ENCODE assay signal across 12 mouse cellular contexts in genomic region chr5:26945169-26945920, GRCm38 (mm10).
DNase-seq lines count a peak whose midpoint lies in the region; ATAC-seq lines count a peak whose summit lies in the region.
"Had no signal": no experiment of that assay in that cellular context is flagged by ENCODE, and none has a peak within 500 bp of the region (broad histone marks: within the 10 kb centered on the region; RNA-seq: fewer than 3 reads in every experiment).

No protein-coding gene starts in this region.

- peak; percentile 47 to 62 for DNase-seq in cerebellum, adult 18-20 months
- no peak for DNase-seq in cerebellum, postnatal 4 days (ENCODE audit: low spot score in 2 of 2)
- peak; percentile 68 for DNase-seq in brain, embryonic 18.5 days (ENCODE audit: low read depth, low spot score)
- DNase-seq in yolk sac, embryonic 10.5 days (ENCODE audit: low spot score) = no peak
- DNase-seq in heart, adult 8-10 months (ENCODE audit: low spot score) = no peak
- DNase-seq in heart, postnatal 25 days (ENCODE audit: low spot score) = no peak
- DNase-seq: adrenal gland, postnatal 10 days; gastrocnemius, postnatal 10 days; kidney, postnatal 36 days had no signal

- no peaks in the 10 kb centered on the region for H3K27me3 ChIP-seq in hindbrain, embryonic 16.5 days (replicated peaks; ENCODE audit: control insufficient read depth, insufficient read depth, low read length)
- H3K27me3 ChIP-seq in midbrain, embryonic 15.5 days (replicated peaks) = no peaks in the 10 kb centered on the region
- H3K27me3 ChIP-seq: liver, embryonic 12.5 days had no signal

- H3K36me3 ChIP-seq in hindbrain, embryonic 16.5 days (ENCODE audit: control insufficient read depth, insufficient read depth, low read length) = no peaks in the 10 kb centered on the region
- no peaks in the 10 kb centered on the region for H3K36me3 ChIP-seq in midbrain, embryonic 15.5 days (replicated peaks)
- H3K36me3 ChIP-seq: liver, embryonic 12.5 days had no signal

- WGBS in hindbrain, embryonic 16.5 days = 27% methylated on average over 4 of the region's 4 CpGs
- WGBS in midbrain, embryonic 15.5 days = 50% methylated on average over 4 of the region's 4 CpGs

- H3K4me1 ChIP-seq in hindbrain, embryonic 16.5 days (ENCODE audit: control insufficient read depth, insufficient read depth, low read depth, low read length) = peaks cover 6% of the 10 kb centered on the region; the same call in 1 of the 2 replicates
- 0 out of 2 replicates have a peak, but pooled peaks cover 5% of the 10 kb centered on the region for H3K4me1 ChIP-seq in midbrain, embryonic 15.5 days
- H3K4me1 ChIP-seq: liver, embryonic 12.5 days had no signal

- H3K4me2 ChIP-seq in hindbrain, embryonic 16.5 days (ENCODE audit: low read length) = no peak overlapping the region
- no peak overlapping the region for H3K4me2 ChIP-seq in midbrain, embryonic 15.5 days
- H3K4me2 ChIP-seq: liver, embryonic 12.5 days had no signal

- intact Hi-C loops in heart, postnatal 25 days (cut with DNase I) = no loop called here

- H3K4me3 ChIP-seq in hindbrain, embryonic 16.5 days (ENCODE audit: low read length) = no peak overlapping the region
- no peak overlapping the region for H3K4me3 ChIP-seq in midbrain, embryonic 15.5 days
- H3K4me3 ChIP-seq: liver, embryonic 12.5 days had no signal

- no peaks in the 10 kb centered on the region for H3K9me3 ChIP-seq in hindbrain, embryonic 16.5 days (ENCODE audit: control insufficient read depth, low read length)
- no peaks in the 10 kb centered on the region for H3K9me3 ChIP-seq in midbrain, embryonic 15.5 days
- H3K9me3 ChIP-seq: liver, embryonic 12.5 days had no signal

- ATAC-seq in hindbrain, embryonic 16.5 days = peak; percentile 76
- peak; percentile 37 for ATAC-seq in midbrain, embryonic 15.5 days (replicated peaks)
- ATAC-seq: liver, embryonic 12.5 days had no signal

- no peak overlapping the region for H3K27ac ChIP-seq in hindbrain, embryonic 16.5 days (ENCODE audit: low read depth, low read length)
- H3K27ac ChIP-seq in midbrain, embryonic 15.5 days = no peak overlapping the region
- H3K27ac ChIP-seq: liver, embryonic 12.5 days had no signal

- no peak overlapping the region for H3K9ac ChIP-seq in hindbrain, embryonic 16.5 days (ENCODE audit: low read depth, low read length)
- no peak overlapping the region for H3K9ac ChIP-seq in midbrain, embryonic 15.5 days
- H3K9ac ChIP-seq: liver, embryonic 12.5 days had no signal

Comparison
In these comparisons a context has a peak if more than half of its experiments do, and no peak if none do; other contexts are left out.
1. DNase-seq: peak in cerebellum, adult 18-20 months (2 of 2) and brain, embryonic 18.5 days (single experiment); none in cerebellum, postnatal 4 days (0 of 2), yolk sac, embryonic 10.5 days (single experiment), heart, adult 8-10 months (single experiment) and heart, postnatal 25 days (single experiment).